Mouse (Mus musculus): ENCODE measurements around the gene Thrap3. TPM values are rescaled to one million over a fixed set of nuclear protein-coding genes. Genes with fewer than 3 reads are reported as not detected.

Gene Thrap3
- polyA plus RNA-seq, 1 experiment: 56.6 TPM

DNA sequence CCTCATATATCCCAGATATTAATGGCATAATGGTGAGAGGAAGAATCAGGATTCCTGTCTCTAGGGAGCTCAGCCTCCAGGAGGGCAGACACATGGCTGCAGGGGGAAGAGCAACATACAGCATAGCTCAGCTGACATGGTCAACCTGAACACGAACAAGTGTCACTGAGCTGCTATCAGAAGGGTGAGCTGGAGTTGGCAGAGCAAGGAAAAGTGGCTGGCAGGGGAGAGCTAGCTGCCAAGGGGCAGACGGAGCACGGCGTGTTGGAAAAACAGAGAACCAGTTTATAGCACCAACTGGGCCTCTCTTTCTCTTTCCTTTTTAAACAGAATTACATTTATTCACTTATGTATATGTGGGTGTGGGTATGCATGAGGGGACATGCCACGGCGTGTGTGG is 40.0 kb upstream of the Thrap3 start:
- H3K36me3 ChIP-seq (ENCODE audit: control insufficient read depth, insufficient read depth): peaks cover 53% of the 10 kb centered on the region
- H3K4me2 ChIP-seq (ENCODE audit: low read depth): no peak overlapping the region
- no peak overlapping the region for H3ac ChIP-seq (ENCODE audit: control insufficient read depth, insufficient read length)
- no peaks in the 10 kb centered on the region for H3K27me3 ChIP-seq (ENCODE audit: control insufficient read depth, insufficient read depth, insufficient read length)
- no peak overlapping the region for H3K4me3 ChIP-seq
- H3K79me2 ChIP-seq (ENCODE audit: control insufficient read depth, insufficient read depth): peaks cover 76% of the 10 kb centered on the region
- TF ChIP-seq SRF (IDR thresholded peaks at IDR 0.05; ENCODE audit: control insufficient read depth, insufficient read length, low read depth): no peak
- TF ChIP-seq USF1 (IDR thresholded peaks at IDR 0.05; ENCODE audit: low read depth): no peak
- no peak for TF ChIP-seq POLR2AphosphoS2 (IDR thresholded peaks at IDR 0.05; ENCODE audit: insufficient read length, low read depth)
- TF ChIP-seq E2F4 (IDR thresholded peaks at IDR 0.05; ENCODE audit: insufficient read depth): no peak
- no peak for TF ChIP-seq TCF12 (IDR thresholded peaks at IDR 0.05; ENCODE audit: insufficient read depth, poor library complexity, severe bottlenecking)

DNA sequence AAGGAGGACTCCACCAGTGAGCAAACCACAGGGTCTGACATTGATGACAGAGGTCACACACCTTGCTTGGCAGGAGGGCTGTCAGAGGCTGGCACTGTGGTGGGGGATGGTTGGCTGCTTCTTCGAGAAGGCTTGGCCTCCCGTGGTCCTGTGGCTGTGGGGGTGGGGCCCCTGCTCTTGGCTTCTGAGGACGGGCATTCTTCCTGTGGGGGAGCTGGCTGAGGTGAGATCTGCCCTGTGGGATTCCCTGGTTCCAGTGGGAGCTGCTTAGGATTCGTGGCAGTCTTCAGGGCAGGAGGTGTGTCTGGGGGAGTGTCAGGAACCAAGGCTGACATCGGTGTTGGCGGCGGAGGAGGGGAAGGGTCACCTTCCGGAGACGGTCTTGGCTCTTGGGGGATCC is 39.4 kb upstream of the Thrap3 start:
- TF ChIP-seq REST (IDR thresholded peaks at IDR 0.05; ENCODE audit: insufficient read depth, insufficient read length): no peak
- TF ChIP-seq POLR2A (IDR thresholded peaks at IDR 0.05; ENCODE audit: insufficient read length, low read depth): peak; percentile 37
- peaks cover 71% of the 10 kb centered on the region for H3K79me2 ChIP-seq (ENCODE audit: control insufficient read depth, insufficient read depth)
- H3K27me3 ChIP-seq (ENCODE audit: control insufficient read depth, insufficient read depth, insufficient read length): no peaks in the 10 kb centered on the region
- H3K4me2 ChIP-seq (ENCODE audit: low read depth): no peak overlapping the region
- H3ac ChIP-seq (ENCODE audit: control insufficient read depth, insufficient read length): no peak overlapping the region
- H3K4me3 ChIP-seq: no peak overlapping the region
- peaks cover 52% of the 10 kb centered on the region for H3K36me3 ChIP-seq (ENCODE audit: control insufficient read depth, insufficient read depth)

GRCm38 (mm10) chr4:126239862-126240475 is 37.4 kb upstream of the Thrap3 start:
- H3K27me3 ChIP-seq (ENCODE audit: control insufficient read depth, insufficient read depth, insufficient read length): no peaks in the 10 kb centered on the region
- H3K4me3 ChIP-seq: no peak overlapping the region
- peaks cover 59% of the 10 kb centered on the region for H3K36me3 ChIP-seq (ENCODE audit: control insufficient read depth, insufficient read depth)
- no peak for TF ChIP-seq TCF3 (IDR thresholded peaks at IDR 0.05; ENCODE audit: insufficient read length, low read depth)
- peak; percentile 16 for TF ChIP-seq POLR2AphosphoS2 (IDR thresholded peaks at IDR 0.05; ENCODE audit: insufficient read length, low read depth)
- TF ChIP-seq REST (IDR thresholded peaks at IDR 0.05; ENCODE audit: insufficient read depth, insufficient read length): no peak
- no peak overlapping the region for H3ac ChIP-seq (ENCODE audit: control insufficient read depth, insufficient read length)
- H3K4me2 ChIP-seq (ENCODE audit: low read depth): no peak overlapping the region
- H3K79me2 ChIP-seq (ENCODE audit: control insufficient read depth, insufficient read depth): peaks cover 51% of the 10 kb centered on the region

DNA sequence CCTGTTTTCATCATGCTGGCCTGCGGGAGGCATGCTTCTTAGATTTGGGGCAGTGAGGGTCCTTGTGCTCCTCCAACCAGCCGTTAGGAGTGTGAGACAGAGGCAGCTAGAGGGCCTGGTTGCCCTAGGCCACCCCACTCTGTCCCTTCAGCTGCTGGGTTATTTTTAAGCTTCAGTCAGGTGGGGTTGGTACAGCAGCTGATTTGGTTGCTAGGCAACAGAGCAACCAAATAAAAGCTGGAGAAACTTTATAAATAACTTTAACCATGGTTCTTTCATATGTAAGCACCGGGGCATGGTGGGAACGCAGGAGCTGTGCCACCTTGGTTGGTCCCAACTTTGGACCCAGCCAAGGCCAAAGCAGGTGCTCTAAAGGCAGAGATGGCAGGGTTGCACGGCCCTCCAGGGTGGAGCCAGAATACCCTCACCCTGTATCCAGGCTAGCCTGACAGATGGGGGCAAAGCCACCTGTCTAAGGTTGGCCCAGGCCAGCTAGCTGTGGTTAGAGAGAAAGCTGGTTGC is 35.2 kb upstream of the Thrap3 start:
- H3K4me3 ChIP-seq: no peak overlapping the region
- H3ac ChIP-seq (ENCODE audit: control insufficient read depth, insufficient read length): no peak overlapping the region
- H3K36me3 ChIP-seq (ENCODE audit: control insufficient read depth, insufficient read depth): peaks cover 59% of the 10 kb centered on the region
- TF ChIP-seq CEBPB (IDR thresholded peaks at IDR 0.05; ENCODE audit: insufficient read depth, poor library complexity, severe bottlenecking): no peak
- peak; percentile 9 for TF ChIP-seq POLR2A (IDR thresholded peaks at IDR 0.05; ENCODE audit: insufficient read length, low read depth)
- TF ChIP-seq E2F4 (IDR thresholded peaks at IDR 0.05; ENCODE audit: insufficient read depth): no peak
- TF ChIP-seq REST (IDR thresholded peaks at IDR 0.05; ENCODE audit: insufficient read depth, insufficient read length): no peak
- TF ChIP-seq TCF12 (IDR thresholded peaks at IDR 0.05; ENCODE audit: insufficient read depth, poor library complexity, severe bottlenecking): no peak
- TF ChIP-seq MYOD1 (IDR thresholded peaks at IDR 0.05; ENCODE audit: control insufficient read depth in 1 of 3, insufficient read length in 2 of 3, low read depth in 2 of 3): peak; percentile 47 to 92 (median 65)
- TF ChIP-seq MAX (IDR thresholded peaks at IDR 0.05; ENCODE audit: low read depth): no peak
- TF ChIP-seq USF1 (IDR thresholded peaks at IDR 0.05; ENCODE audit: low read depth): no peak
- no peak for TF ChIP-seq TCF3 (IDR thresholded peaks at IDR 0.05; ENCODE audit: insufficient read length, low read depth)
- peak; percentile 73 to 88 (median 74) for TF ChIP-seq MYOG (IDR thresholded peaks at IDR 0.05; ENCODE audit: control insufficient read depth in 1 of 3, insufficient read depth in 1 of 3, insufficient read length in 2 of 3, low read depth in 2 of 3)
- no peak for TF ChIP-seq SRF (IDR thresholded peaks at IDR 0.05; ENCODE audit: control insufficient read depth, insufficient read length, low read depth)
- no peak for TF ChIP-seq POLR2AphosphoS2 (IDR thresholded peaks at IDR 0.05; ENCODE audit: insufficient read length, low read depth)
- peak overlapping the region; percentile 24 for H3K4me2 ChIP-seq (ENCODE audit: low read depth)
- H3K79me2 ChIP-seq (ENCODE audit: control insufficient read depth, insufficient read depth): peaks cover 31% of the 10 kb centered on the region
- H3K27me3 ChIP-seq (ENCODE audit: control insufficient read depth, insufficient read depth, insufficient read length): no peaks in the 10 kb centered on the region

GRCm38 (mm10) chr4:126236467-126237280 is 34.1 kb upstream of the Thrap3 start:
- H3K4me3 ChIP-seq: no peak overlapping the region
- peaks cover 61% of the 10 kb centered on the region for H3K36me3 ChIP-seq (ENCODE audit: control insufficient read depth, insufficient read depth)
- no peaks in the 10 kb centered on the region for H3K27me3 ChIP-seq (ENCODE audit: control insufficient read depth, insufficient read depth, insufficient read length)
- no peak overlapping the region for H3ac ChIP-seq (ENCODE audit: control insufficient read depth, insufficient read length)
- TF ChIP-seq POLR2AphosphoS2 (IDR thresholded peaks at IDR 0.05; ENCODE audit: insufficient read length, low read depth) (peak; percentile 43), USF1 (IDR thresholded peaks at IDR 0.05; ENCODE audit: low read depth) (no peak), SRF (IDR thresholded peaks at IDR 0.05; ENCODE audit: control insufficient read depth, insufficient read length, low read depth) (no peak)
- H3K79me2 ChIP-seq (ENCODE audit: control insufficient read depth, insufficient read depth): peaks cover 20% of the 10 kb centered on the region
- peak overlapping the region; percentile 24 for H3K4me2 ChIP-seq (ENCODE audit: low read depth)
